Mouse (Mus musculus) bone marrow, adult 2 months (tissue): ENCODE data around the gene 4930447C04Rik.

ENCODE experiments used
- CTCF ChIP-seq: fragments of 200-500 bp; IDR thresholded peaks from 2 replicates; pipeline ENCODE4 v1.5.1; 2011; ENCODE audit warnings: low read length, control low read depth; ENCODE audit not compliant: control insufficient read depth, insufficient read depth
- POLR2A ChIP-seq: fragments of 200-500 bp; IDR thresholded peaks from 2 replicates; pipeline ENCODE4 v1.6.1; 2011; ENCODE audit warnings: low read depth, mild to moderate bottlenecking, control low read depth, low read length, borderline replicate concordance; ENCODE audit not compliant: control insufficient read depth

GRCm38 (mm10) chr12:72977851-72978250 is 37.3 kb upstream of the 4930447C04Rik start:
- TF ChIP-seq CTCF = no peak
- no peak for TF ChIP-seq POLR2A
